Mouse (Mus musculus) liver, postnatal 0 days (tissue): Measurements from ENCODE around the gene Prkcb. TPM values are rescaled to one million over a fixed set of nuclear protein-coding genes. Genes with fewer than 3 reads are reported as not detected.

Source experiments
- ATAC-seq: fragments of 200-750 bp; cut with Nextera tagmentation; 2 replicates; pipeline ENCODE4 v1.8.0; 2017; ENCODE audit warnings: mild to moderate bottlenecking, moderate library complexity
- DNase-seq: peaks from one replicate; pipeline ENCODE4 v3.0.0-alpha.2; 2016
- H3K27ac ChIP-seq: fragments of 300-500 bp; sonication (generic); 2 replicates; pipeline ENCODE4 v1.5.1; 2014; ENCODE audit warnings: antibody characterized with exemption, moderate library complexity, mild to moderate bottlenecking, low read depth
- H3K27me3 ChIP-seq: fragments of 300-500 bp; sonication (generic); 2 replicates; pipeline ENCODE4 v1.6.1; 2014; ENCODE audit warnings: low read length, control low read depth, mixed read lengths; ENCODE audit not compliant: insufficient read depth
- H3K36me3 ChIP-seq: fragments of 300-500 bp; sonication (generic); replicated peaks from 2 replicates; pipeline ENCODE4 v1.6.1; 2014; ENCODE audit warnings: mild to moderate bottlenecking, control low read depth, low read length, moderate library complexity, mixed read lengths; ENCODE audit not compliant: insufficient read depth
- H3K4me1 ChIP-seq: fragments of 300-500 bp; sonication (generic); 2 replicates; pipeline ENCODE4 v1.6.1; 2014; ENCODE audit warnings: antibody characterized with exemption, mild to moderate bottlenecking, control low read depth; ENCODE audit not compliant: insufficient read depth
- H3K4me2 ChIP-seq: fragments of 300-500 bp; sonication (generic); 2 replicates; pipeline ENCODE4 v1.6.1; 2014; ENCODE audit warnings: low read depth, mild to moderate bottlenecking, low read length, moderate library complexity, mixed read lengths
- H3K4me3 ChIP-seq: fragments of 300-500 bp; sonication (generic); 2 replicates; pipeline ENCODE4 v1.5.1; 2014; ENCODE audit warnings: low read depth, low read length
- H3K9ac ChIP-seq: fragments of 300-500 bp; sonication (generic); replicated peaks from 2 replicates; pipeline ENCODE4 v1.6.1; 2014; ENCODE audit warnings: mild to moderate bottlenecking, moderate library complexity
- H3K9me3 ChIP-seq: fragments of 300-500 bp; sonication (generic); 2 replicates; pipeline ENCODE4 v1.6.1; 2016; ENCODE audit warnings: mild to moderate bottlenecking, control low read depth, low read length, mixed read lengths
- CTCF ChIP-seq: sonication (generic); IDR thresholded peaks from 2 replicates; pipeline ENCODE4 v1.5.1; 2016; ENCODE audit warnings: antibody characterized with exemption, low read depth
- EP300 ChIP-seq: IDR thresholded peaks from 2 replicates; pipeline ENCODE4 v1.6.1; 2016; ENCODE audit warnings: antibody characterized with exemption, low read depth, mild to moderate bottlenecking
- WGBS: fragments of 180-500 bp; shearing (Covaris S2); extraction: QIAGEN DNeasy Blood & Tissue Kit; methylation state at CpG from one replicate; pipeline ENCODE4 v1.1.7; 2014; ENCODE audit not compliant: insufficient replicate concordance; 5-methylcytosine and 5-hydroxymethylcytosine counted together
- polyA plus RNA-seq: library from polyadenylated mRNA; unstranded; fragments of >200 nt; fragmentation: Nextera tagmentation; extraction: Ambion mirVana; gene quantifications from 2 replicates; pipeline ENCODE4 v1.2.1, GENCODE M21; 2015

Prkcb gene
- polyA plus RNA-seq, 1 experiment from 2014 or later = 8.1 TPM

DNA sequence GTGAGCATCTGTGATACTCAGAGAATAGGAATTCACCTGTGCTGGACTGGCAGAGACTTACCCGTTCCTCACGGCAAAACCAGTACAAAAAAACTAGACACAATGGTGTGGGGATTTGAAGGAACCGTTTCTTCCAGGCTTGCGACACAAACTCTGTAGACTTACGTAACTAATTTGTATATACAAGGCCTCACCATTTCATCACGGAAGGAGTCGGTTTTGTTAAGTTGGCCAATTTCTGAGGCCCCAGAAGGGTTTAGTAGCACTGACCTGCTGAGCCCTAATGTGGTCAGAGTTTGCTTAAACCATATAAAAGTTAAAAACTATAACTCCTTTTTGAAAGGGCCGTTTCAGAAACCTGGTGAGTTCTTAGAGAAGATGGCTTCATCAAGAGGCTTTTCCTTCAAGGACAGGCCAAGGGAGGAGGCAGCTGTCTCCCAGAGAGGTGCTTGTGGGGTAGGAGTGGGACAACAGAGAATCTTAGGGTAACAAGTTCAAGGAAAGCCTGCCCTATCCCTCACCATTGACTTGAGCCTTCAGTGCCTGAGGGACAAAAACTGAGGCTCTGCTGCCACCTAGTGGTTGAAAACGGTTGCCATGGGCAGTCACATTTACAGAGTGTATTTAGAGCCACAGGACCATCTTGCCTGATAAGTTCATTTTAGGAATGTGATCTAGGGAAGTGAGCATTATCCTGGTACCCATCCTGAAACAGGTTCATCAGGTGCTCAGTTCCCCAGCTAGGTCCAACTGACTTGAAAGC, 170.8 kb downstream of the Prkcb start:
- Histone ChIP-seq H3K9ac (no peak overlapping the region), H3K4me1 (no peaks in the 10 kb centered on the region), H3K27ac (0 out of 2 replicates have a peak overlapping the region, but pooled peaks have one; percentile 22), H3K9me3 (no peaks in the 10 kb centered on the region), H3K27me3 (no peaks in the 10 kb centered on the region), H3K4me2 (no peak overlapping the region), H3K4me3 (no peak overlapping the region), H3K36me3 (no peaks in the 10 kb centered on the region)
- 45% methylated on average over 9 of the region's 9 CpGs for WGBS
- DNase-seq = peak; percentile 87
- peak; percentile 62 for ATAC-seq
- peak; percentile 96 for TF ChIP-seq CTCF
- 0 out of 2 replicates have a peak, but pooled peaks have one; percentile 24 for TF ChIP-seq EP300

DNA sequence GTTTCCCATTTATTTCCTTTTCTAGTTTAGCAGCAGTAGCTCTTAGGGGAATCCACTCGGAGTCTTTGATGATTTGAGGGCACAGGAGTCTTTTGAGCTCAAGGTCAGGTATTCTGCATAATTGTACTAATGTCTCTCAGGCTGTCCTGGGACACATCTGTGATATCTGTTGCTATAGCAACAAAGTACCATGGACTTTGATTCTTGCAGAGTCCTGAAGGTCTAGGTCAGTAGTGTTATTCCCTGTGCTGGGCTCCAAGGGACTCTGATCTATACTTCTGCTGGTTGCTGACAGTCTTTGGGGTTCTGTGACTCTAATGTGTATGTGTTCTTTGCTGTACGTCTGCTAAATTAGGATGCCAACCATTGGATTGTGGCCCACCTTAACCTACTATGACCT, 171.5 kb downstream of the Prkcb start:
- DNase-seq (no peak), ATAC-seq (no peak)
- Histone ChIP-seq H3K4me3 (no peak overlapping the region), H3K4me2 (no peak overlapping the region), H3K4me1 (no peaks in the 10 kb centered on the region), H3K9me3 (no peaks in the 10 kb centered on the region), H3K27me3 (no peaks in the 10 kb centered on the region), H3K36me3 (no peaks in the 10 kb centered on the region), H3K27ac (no peak overlapping the region), H3K9ac (no peak overlapping the region)
- WGBS = 44% methylated on average over 2 of the region's 2 CpGs
- TF ChIP-seq CTCF = no peak
- TF ChIP-seq EP300 = no peak

DNA sequence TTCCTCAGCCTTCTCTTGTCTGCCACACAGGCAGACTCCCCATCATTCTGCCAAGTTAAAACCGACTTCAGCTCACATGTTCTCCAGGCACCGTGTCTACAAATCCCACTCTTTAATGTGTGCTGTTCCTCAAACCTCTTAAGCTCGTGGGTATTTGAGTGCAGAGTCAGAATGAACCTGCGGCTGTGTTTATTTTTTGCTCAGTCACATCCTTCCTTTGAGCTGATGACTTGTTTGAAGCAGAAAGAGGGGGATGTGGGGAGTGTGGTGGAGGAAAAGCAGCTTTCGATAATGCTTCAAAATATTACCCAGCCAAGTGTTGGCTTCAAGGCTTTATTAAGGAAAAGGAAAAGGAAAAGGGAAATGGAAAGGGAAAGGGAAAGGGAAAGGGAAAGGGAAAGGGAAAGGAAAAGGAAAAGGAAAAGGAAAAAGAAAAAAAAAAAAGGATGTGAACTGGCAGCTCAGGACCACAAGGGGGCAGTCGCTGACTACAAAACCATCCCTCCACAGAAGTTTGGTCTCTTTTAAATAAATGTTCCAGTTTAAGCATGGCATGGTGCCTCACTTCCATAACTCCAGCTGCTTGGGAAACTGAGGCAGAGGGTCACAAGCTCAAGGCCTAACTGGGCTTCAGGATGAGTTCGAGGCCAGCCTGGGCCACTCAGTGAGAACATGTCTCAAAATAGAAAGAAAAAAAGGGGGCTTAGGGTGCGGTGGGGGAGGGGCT, 177.4 kb downstream of the Prkcb start:
- H3K27ac ChIP-seq = no peak overlapping the region
- H3K27me3 ChIP-seq = no peaks in the 10 kb centered on the region
- no peak overlapping the region for H3K4me3 ChIP-seq
- no peak overlapping the region for H3K4me2 ChIP-seq
- TF ChIP-seq EP300 (no peak), CTCF (peak; percentile 79)
- 24% methylated on average over 8 of the region's 8 CpGs for WGBS
- H3K9me3 ChIP-seq = no peaks in the 10 kb centered on the region
- DNase-seq (peak; percentile 34), ATAC-seq (no peak)
- no peak overlapping the region for H3K9ac ChIP-seq
- no peaks in the 10 kb centered on the region for H3K4me1 ChIP-seq
- H3K36me3 ChIP-seq = no peaks in the 10 kb centered on the region

DNA sequence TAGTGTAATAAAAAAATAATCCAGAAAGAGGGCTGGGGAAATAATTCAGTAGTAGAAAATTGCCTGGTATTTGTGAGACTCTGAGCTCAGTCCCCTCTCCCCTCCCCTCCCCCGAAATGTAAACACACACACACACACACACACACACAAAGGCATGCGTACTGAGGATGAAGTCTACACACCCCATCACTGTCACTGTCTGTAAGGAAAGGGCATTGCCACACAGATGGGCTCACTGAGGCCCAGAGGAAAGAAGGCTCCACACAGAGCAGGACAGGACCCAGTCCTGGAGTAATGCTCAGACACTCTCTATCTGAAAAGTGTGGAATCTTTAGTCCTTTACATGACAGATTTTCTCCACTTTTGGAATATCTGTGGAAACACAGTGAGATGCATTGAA, 178.2 kb downstream of the Prkcb start:
- ATAC-seq (no peak), DNase-seq (no peak)
- H3K4me1 ChIP-seq = no peaks in the 10 kb centered on the region
- WGBS = 80% methylated on average over 2 of the region's 2 CpGs
- H3K9me3 ChIP-seq = no peaks in the 10 kb centered on the region
- H3K4me3 ChIP-seq = no peak overlapping the region
- H3K27me3 ChIP-seq = no peaks in the 10 kb centered on the region
- no peak overlapping the region for H3K27ac ChIP-seq
- no peaks in the 10 kb centered on the region for H3K36me3 ChIP-seq
- no peak overlapping the region for H3K9ac ChIP-seq
- H3K4me2 ChIP-seq = no peak overlapping the region
- TF ChIP-seq EP300 (no peak), CTCF (no peak)

DNA sequence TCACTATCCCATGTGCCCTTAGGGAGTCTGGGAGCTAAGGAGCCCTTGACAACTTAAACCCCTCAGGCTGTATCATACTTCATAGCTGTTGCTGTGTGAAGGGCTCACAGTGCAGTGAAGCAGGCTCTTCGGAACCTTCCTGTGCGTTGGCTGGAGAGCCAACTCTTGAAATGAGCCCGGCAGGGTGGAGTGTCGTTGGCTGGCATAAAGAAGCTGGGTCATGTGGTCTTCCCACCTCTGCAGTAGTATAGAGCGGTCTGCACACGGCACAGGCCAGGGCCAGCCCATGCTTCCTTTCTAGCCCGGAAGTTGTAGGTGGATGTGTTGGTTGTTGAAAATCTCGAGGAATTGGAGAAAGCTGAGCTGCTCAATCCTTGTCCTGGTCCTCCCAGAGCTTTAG, 179.3 kb downstream of the Prkcb start:
- no peak overlapping the region for H3K4me2 ChIP-seq
- no peak for DNase-seq
- no peaks in the 10 kb centered on the region for H3K9me3 ChIP-seq
- no peaks in the 10 kb centered on the region for H3K27me3 ChIP-seq
- no peaks in the 10 kb centered on the region for H3K4me1 ChIP-seq
- 69% methylated on average over 8 of the region's 8 CpGs for WGBS
- no peak overlapping the region for H3K9ac ChIP-seq
- TF ChIP-seq EP300 (no peak), CTCF (no peak)
- no peak for ATAC-seq
- H3K4me3 ChIP-seq = no peak overlapping the region
- H3K36me3 ChIP-seq = no peaks in the 10 kb centered on the region
- no peak overlapping the region for H3K27ac ChIP-seq

DNA sequence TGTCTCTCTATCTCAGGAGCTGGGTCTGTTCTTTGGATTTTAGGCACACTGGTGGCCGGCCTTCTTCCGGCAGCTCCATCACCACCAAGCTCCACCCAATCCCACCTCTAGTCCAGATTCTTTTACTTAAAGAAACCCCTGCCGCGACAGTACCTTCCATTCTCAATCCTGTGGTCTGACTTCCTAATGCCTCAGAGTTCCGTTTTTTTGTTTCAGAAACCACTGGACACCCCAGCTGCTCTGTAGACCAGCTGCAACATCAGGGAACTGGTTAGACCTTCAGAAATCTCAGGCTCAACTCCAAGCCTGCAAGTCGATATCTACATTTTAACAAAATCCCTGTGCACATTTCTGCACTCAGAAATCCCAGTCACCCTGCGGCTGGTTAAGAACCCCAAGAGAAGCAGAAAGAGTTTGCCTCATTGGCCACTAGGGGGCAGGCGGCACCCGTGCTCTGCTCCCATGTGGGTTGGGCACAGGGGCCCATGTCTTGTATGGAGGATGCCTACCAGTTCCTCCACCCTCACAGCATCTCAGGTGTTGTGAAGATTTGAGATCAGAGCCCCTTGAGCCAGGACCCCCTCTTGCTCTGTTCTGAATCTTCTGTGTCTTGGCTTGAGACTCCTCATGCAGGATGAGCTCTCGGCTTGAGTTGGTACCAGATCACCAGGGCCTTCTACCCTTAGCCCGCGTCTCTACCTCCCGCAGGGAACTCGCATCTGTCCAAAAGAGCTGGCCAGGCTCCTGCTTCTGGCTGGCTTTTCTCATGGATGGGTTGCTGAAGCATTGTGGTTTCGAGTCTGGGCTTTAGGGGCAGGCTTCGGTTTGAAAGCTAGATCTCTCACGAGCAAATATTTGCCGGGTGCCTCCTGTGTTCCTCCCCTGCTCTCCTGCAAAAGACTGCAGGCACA, 182.1 kb downstream of the Prkcb start:
- H3K4me2 ChIP-seq = no peak overlapping the region
- no peak overlapping the region for H3K4me3 ChIP-seq
- peaks cover 6% of the 10 kb centered on the region for H3K9me3 ChIP-seq
- WGBS = 48% methylated on average over 18 of the region's 18 CpGs
- DNase-seq (peak; percentile 71), ATAC-seq (no peak)
- no peak overlapping the region for H3K27ac ChIP-seq
- H3K9ac ChIP-seq = no peak overlapping the region
- no peaks in the 10 kb centered on the region for H3K36me3 ChIP-seq
- TF ChIP-seq CTCF = peak; percentile 90
- TF ChIP-seq EP300 = no peak
- H3K4me1 ChIP-seq = no peaks in the 10 kb centered on the region
- no peaks in the 10 kb centered on the region for H3K27me3 ChIP-seq
